Mouse (Mus musculus) kidney, postnatal 4 days (tissue): Measurements from ENCODE around the gene Gria3.

Experiments used
- DNase-seq, 2 experiments: peaks; one replicate each; pipeline ENCODE4 v3.0.0; 2021; ENCODE audit warnings: mixed read lengths in 2 of 2

Gene Gria3

GRCm38 (mm10) chrX:41400058-41400904 lies at the start of gene Gria3:
Gene Gria3, plus strand, starts transcription at chrX:41400854.
- DNase-seq, result peak; percentile 23 to 44

GRCm38 (mm10) chrX:41387086-41387485 lies 13.6 kb upstream of the Gria3 start:
- no peak for DNase-seq

DNA sequence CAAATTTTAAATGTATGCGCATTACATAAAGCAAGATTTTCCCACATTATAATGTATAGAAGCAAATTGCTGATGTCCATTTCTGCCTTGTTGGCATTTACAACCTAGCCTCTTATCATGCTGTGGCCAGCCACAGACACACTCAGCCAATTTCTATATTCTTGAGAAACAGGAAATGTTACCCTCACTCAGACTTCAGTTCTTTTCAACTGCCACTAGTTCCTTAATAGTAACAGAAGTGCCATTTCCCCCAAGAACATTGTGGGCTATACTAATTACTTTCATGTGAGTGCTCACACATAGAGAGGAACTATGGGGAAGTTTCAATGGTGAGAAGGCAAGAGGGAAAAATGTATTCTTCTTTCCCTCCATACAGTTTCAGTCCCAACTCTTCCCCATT lies 11.6 kb upstream of the Gria3 start:
- no peak for DNase-seq

DNA sequence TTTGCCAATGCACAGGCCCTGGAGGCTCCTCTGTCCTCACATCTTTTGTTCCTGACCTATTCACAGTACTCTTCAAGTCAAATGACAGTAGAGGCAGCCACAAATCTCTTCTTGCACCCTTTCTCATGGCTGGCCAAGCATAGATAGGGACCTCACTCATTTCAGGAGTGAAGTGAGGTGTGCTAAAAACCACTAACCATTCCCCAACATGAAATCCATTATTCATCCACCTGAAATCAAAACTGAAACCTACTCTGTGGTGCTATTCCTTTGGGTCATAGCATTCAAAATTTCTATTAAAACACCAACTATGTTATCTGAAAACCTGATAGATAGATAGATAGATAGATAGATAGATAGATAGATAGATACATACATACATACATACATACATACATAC lies 2.2 kb upstream of the Gria3 start:
- no peak for DNase-seq

DNA sequence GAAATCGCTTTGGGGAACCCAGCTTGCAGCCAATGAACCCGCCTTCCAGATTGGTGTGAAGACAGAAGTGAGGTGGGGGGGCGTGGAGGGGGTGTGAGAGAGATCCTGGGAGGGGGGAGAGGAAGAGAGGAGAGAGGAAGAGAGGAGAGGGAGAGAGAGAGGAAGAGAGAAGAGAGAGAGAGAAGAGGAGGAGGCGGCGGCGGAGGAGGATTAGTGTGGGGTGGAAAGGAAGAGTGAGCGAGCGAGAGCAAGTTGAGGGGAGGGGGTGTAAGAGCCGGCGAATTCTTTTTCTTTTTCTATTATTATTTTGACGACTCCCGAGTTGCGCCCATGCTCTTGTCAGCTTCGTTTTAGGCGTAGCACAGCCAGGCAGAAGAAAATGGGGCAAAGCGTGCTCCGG lies 532 bp downstream of the Gria3 start:
- DNase-seq, result peak; percentile 17 to 32

- DNase-seq, result peak; percentile 21 to 46
Measured at GRCm38 (mm10) chrX:41401590-41402240, 1.1 kb downstream of the Gria3 start.

DNA sequence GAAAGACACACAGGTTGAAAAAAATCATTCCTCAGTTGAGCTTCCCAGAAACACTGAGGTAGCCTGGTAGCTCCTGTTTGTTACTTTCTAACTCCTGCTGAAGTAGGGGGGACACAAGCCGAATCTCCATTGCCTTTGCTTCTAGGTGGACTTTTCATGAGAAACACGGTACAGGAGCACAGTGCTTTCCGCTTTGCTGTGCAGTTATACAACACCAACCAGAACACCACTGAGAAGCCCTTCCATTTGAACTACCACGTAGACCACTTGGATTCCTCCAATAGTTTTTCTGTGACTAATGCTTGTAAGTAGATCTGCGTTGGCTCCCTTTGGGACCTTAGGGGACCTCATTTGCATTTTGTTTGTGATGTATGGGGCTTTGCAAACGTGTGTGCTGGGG lies 2.0 kb downstream of the Gria3 start:
- no peak for DNase-seq

GRCm38 (mm10) chrX:41406288-41406687 lies 5.6 kb downstream of the Gria3 start:
- no peak for DNase-seq

DNA sequence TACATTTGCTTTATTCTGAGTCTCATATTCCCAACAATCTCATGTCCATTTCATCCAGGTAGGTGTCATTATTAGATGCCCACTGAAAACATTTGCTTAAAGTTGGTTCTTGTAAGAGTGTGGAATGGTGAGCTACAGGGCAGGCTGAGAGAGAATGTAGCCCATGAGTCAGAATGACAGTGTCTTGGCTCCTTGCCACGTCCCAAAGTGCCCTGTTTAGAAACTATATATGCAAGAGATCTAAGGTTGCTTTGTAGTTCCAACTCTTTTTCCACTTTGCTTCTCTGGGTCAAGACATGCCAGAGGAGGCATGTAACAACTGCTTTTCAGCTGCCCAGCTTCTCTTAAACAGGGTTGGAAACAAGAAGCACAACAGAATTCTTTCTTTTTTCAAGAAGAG lies 9.1 kb downstream of the Gria3 start:
- peak; percentile 30 to 47 for DNase-seq

GRCm38 (mm10) chrX:41425651-41426050 lies 25.0 kb downstream of the Gria3 start:
- peak in 1 of 2 experiments; percentile 12 for DNase-seq

GRCm38 (mm10) chrX:41428011-41428410 lies 27.4 kb downstream of the Gria3 start:
- DNase-seq, result no peak

- DNase-seq, result no peak
Measured at GRCm38 (mm10) chrX:41435541-41435940, 34.9 kb downstream of the Gria3 start.

DNA sequence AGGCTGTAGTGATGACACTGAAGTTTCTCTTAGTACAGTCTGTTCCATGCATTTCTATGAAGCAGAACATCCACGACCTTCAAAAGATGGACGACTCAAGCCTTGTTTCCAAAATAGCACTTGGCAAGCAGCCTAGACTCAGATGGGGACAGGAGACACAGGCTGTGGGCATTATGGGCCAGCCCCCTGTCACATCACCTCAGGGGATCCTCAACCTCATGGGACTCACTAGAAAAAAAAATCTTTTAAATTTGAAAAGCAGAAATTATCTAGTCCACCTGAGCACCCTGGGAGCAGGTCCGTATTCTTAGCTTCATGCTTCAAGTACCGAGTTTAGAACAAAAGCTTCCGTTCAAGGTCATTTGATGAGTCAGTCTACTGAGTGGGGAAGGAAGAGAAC lies 38.2 kb downstream of the Gria3 start:
- DNase-seq, result no peak

DNA sequence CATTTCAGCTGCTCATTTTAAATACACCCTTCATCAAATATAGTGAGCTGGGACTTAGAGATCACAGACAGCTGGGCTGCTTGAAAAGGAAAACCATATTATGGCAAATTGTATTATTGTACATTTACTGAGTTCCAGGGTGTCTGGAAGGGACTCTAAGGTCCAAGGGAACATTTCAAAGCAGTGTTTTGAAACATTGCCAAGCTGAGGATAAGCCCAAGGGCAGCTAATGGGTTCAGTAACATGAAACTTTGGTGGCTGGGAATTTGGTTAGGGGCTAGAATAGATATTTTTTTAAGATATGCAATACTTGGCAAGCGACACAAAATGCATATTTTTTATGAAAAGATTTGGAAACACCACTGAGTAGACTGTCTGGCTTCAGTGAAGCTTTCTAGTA lies 48.2 kb downstream of the Gria3 start:
- DNase-seq, result no peak

DNA sequence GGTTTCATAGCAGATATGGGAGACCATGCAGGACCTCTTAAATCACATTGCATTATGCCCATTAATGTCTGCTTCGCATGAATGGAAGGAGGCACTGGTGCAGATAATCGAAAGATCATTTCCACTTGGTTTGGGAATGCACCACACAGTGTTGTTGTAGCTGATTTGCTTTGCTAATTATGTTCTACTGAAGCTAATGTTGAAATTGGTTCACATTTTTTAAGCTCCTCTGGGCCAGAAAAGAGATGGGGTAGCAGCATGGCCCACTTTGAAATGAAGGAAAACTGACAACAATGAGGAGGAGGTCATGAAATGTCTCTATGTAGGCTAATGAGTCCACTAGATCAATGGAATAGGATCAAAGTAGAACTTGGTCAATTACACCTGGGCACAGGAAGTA lies 76.8 kb downstream of the Gria3 start:
- no peak for DNase-seq

DNA sequence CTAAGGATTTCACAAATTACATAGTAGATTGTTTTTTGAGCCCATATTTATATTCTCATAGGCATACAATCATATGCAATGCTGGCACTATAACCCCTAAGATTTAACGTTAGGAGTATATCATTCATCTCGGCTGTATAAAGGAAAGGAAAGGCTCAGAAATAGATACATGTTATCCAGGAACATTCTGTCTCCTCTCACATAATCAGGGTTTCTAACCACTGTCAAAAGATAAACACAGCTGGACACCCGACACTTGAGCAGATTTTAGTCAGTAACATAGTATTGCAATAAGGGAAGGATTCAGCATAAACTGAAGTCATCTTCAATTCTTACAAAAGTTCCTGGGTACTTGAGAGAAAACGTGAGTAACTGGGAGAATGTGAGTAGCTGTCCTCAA lies 95.9 kb downstream of the Gria3 start:
- no peak for DNase-seq

DNA sequence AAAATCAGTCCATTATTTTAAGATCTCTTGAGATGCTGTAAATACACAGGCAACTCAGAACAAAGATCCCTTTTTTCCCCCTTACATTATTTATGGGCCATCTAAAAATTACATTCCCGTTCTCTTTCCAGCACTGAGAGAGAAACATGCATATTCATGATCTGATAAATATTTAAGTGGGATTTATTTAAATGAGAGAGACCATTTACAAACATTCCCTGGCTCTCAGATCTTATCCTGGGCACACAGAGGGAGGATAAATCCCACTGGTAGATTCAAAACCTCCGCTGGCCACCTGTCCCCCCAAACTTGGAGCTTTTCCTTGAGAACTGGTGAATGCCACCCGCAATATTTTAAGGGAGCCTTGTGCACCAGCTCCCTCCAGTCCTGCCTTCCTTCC lies 104.7 kb downstream of the Gria3 start:
- DNase-seq, result no peak

GRCm38 (mm10) chrX:41507959-41508358 lies 107.3 kb downstream of the Gria3 start:
- no peak for DNase-seq

GRCm38 (mm10) chrX:41514982-41515381 lies 114.3 kb downstream of the Gria3 start:
- no peak for DNase-seq

DNA sequence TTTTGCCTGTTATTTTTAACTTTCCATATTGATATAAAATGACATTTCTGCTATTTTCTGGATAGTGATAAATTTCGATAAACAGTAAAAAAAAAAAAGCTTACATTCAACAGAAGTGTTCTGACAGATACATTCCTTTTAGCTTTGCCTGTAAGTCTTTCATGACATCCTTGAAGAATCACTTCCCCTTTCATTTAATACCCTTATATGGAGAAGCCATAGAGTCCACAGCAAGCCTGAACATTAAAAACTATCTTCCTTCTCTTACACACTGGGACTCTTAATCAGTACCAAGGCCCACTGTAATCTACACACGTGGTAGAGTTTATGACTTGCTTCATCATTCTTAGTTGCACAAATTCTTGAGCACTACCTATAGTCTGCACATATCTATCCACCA lies 131.9 kb downstream of the Gria3 start:
- no peak for DNase-seq

GRCm38 (mm10) chrX:41535886-41536285 lies 135.2 kb downstream of the Gria3 start:
- no peak for DNase-seq

DNA sequence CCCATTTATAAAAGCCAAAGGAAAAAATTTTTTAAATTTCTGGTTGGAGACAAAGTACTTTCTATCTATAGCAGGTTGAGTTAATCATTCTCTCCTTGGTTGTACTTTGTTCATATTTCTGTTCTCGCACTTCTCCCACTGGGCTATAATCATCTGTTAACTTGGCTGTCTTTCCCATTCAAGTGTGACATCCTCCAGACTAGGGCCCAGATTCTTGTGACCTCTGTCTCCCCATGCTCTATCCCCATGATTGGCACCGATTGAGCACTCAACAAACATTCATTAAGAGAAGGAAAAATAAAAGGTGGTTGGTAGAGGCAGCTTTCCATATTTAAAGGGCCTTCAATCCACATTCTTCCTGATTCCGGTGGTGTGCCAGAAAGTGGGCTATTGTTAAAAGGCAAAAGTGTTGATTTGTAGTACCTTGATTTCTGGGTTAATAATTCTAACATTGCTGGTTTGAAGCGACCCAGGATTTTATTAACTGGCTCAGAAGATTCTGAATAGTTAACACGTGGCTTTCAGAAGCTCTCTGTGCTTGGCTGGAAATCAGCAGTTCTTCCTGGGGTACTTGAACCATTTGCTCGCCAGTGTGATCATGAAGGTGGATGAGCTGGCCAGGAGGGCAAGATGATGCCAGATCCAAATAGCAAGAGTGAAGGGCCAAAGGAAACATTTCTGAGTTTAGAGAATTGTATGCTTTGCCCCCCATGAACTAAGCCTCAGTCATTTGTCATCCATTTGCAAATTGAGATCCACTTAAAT lies 161.8 kb downstream of the Gria3 start:
- peak; percentile 1 to 9 for DNase-seq

GRCm38 (mm10) chrX:41564898-41565297 lies 164.2 kb downstream of the Gria3 start:
- DNase-seq, result no peak

GRCm38 (mm10) chrX:41573079-41573478 lies 172.4 kb downstream of the Gria3 start:
- DNase-seq, result no peak
